Mouse (Mus musculus): ENCODE measurements at regions not wholly inside any gene's neighbourhood (a gene's known extent, or its start where the extent isn't known, plus 50 kb on each side); places are given as distances from the start of the nearest gene placed in this dataset.

- H3K4me1 ChIP-seq (ENCODE audit: control insufficient read depth, insufficient read depth, insufficient read length) = no peaks in the 10 kb centered on the region
- WGBS = 88% methylated on average over 9 of the region's 9 CpGs
Measured at GRCm38 (mm10) chr14:53845646-53846045, 408.3 kb downstream of the Dad1 start.

GRCm38 (mm10) chr14:53832553-53832952, 421.4 kb downstream of the Dad1 start:
- WGBS = 77% methylated on average over 3 of the region's 3 CpGs
- Histone ChIP-seq H3K36me3 (ENCODE audit: control insufficient read depth, insufficient read depth, low read length) (no peaks in the 10 kb centered on the region), H3K27ac (ENCODE audit: insufficient read depth, low read length) (no peak overlapping the region), H3K4me3 (ENCODE audit: extremely low read depth, insufficient read depth, insufficient read length) (no peak overlapping the region), H3K27me3 (ENCODE audit: control insufficient read depth, insufficient read depth, low read length) (no peaks in the 10 kb centered on the region), H3K4me1 (ENCODE audit: control insufficient read depth, insufficient read depth, insufficient read length) (no peaks in the 10 kb centered on the region)
- no peak for DNase-seq (ENCODE audit: low read depth in 1 of 2, low spot score in 2 of 2)
- no peak for TF ChIP-seq CTCF (IDR thresholded peaks at IDR 0.05; ENCODE audit: extremely low read depth, insufficient read depth, insufficient read length, insufficient replicate concordance)
- TF ChIP-seq POLR2A (IDR thresholded peaks at IDR 0.05; ENCODE audit: low read depth, low read length) = no peak

More at GRCm38 (mm10) chr14:53845646-53846045, 408.3 kb downstream of the Dad1 start:
- DNase-seq (ENCODE audit: low read depth in 1 of 2, low spot score in 2 of 2) = no peak
- Histone ChIP-seq H3K27me3 (ENCODE audit: control insufficient read depth, insufficient read depth, low read length) (no peaks in the 10 kb centered on the region), H3K27ac (ENCODE audit: insufficient read depth, low read length) (no peak overlapping the region), H3K36me3 (ENCODE audit: control insufficient read depth, insufficient read depth, low read length) (no peaks in the 10 kb centered on the region), H3K4me3 (ENCODE audit: extremely low read depth, insufficient read depth, insufficient read length) (no peak overlapping the region)
- no peak for TF ChIP-seq CTCF (IDR thresholded peaks at IDR 0.05; ENCODE audit: extremely low read depth, insufficient read depth, insufficient read length, insufficient replicate concordance)
- TF ChIP-seq POLR2A (IDR thresholded peaks at IDR 0.05; ENCODE audit: low read depth, low read length) = no peak

GRCm38 (mm10) chr14:53831651-53832050, 422.3 kb downstream of the Dad1 start:
- TF ChIP-seq POLR2A (IDR thresholded peaks at IDR 0.05; ENCODE audit: low read depth, low read length) (no peak), CTCF (IDR thresholded peaks at IDR 0.05; ENCODE audit: extremely low read depth, insufficient read depth, insufficient read length, insufficient replicate concordance) (no peak)
- no peaks in the 10 kb centered on the region for H3K4me1 ChIP-seq (ENCODE audit: control insufficient read depth, insufficient read depth, insufficient read length)
- WGBS = 82% methylated on average over 6 of the region's 6 CpGs
- H3K27me3 ChIP-seq (ENCODE audit: control insufficient read depth, insufficient read depth, low read length) = no peaks in the 10 kb centered on the region
- no peak overlapping the region for H3K4me3 ChIP-seq (ENCODE audit: extremely low read depth, insufficient read depth, insufficient read length)
- H3K27ac ChIP-seq (ENCODE audit: insufficient read depth, low read length) = no peak overlapping the region
- DNase-seq (ENCODE audit: low read depth in 1 of 2, low spot score in 2 of 2) = no peak
- H3K36me3 ChIP-seq (ENCODE audit: control insufficient read depth, insufficient read depth, low read length) = no peaks in the 10 kb centered on the region

GRCm38 (mm10) chr14:53830717-53831116, 423.2 kb downstream of the Dad1 start:
- Histone ChIP-seq H3K4me3 (ENCODE audit: extremely low read depth, insufficient read depth, insufficient read length) (no peak overlapping the region), H3K27ac (ENCODE audit: insufficient read depth, low read length) (no peak overlapping the region), H3K27me3 (ENCODE audit: control insufficient read depth, insufficient read depth, low read length) (no peaks in the 10 kb centered on the region), H3K4me1 (ENCODE audit: control insufficient read depth, insufficient read depth, insufficient read length) (no peaks in the 10 kb centered on the region), H3K36me3 (ENCODE audit: control insufficient read depth, insufficient read depth, low read length) (no peaks in the 10 kb centered on the region)
- DNase-seq (ENCODE audit: low read depth in 1 of 2, low spot score in 2 of 2) = no peak
- TF ChIP-seq CTCF (IDR thresholded peaks at IDR 0.05; ENCODE audit: extremely low read depth, insufficient read depth, insufficient read length, insufficient replicate concordance) (no peak), POLR2A (IDR thresholded peaks at IDR 0.05; ENCODE audit: low read depth, low read length) (no peak)
- 34% methylated on average over 1 of the region's 1 CpGs for WGBS

GRCm38 (mm10) chr14:53826782-53827181, 427.1 kb downstream of the Dad1 start:
- H3K4me3 ChIP-seq (ENCODE audit: extremely low read depth, insufficient read depth, insufficient read length) = no peak overlapping the region
- TF ChIP-seq CTCF (IDR thresholded peaks at IDR 0.05; ENCODE audit: extremely low read depth, insufficient read depth, insufficient read length, insufficient replicate concordance) (no peak), POLR2A (IDR thresholded peaks at IDR 0.05; ENCODE audit: low read depth, low read length) (no peak)
- no peak for DNase-seq (ENCODE audit: low read depth in 1 of 2, low spot score in 2 of 2)
- H3K27ac ChIP-seq (ENCODE audit: insufficient read depth, low read length) = no peak overlapping the region
- no peaks in the 10 kb centered on the region for H3K27me3 ChIP-seq (ENCODE audit: control insufficient read depth, insufficient read depth, low read length)
- H3K36me3 ChIP-seq (ENCODE audit: control insufficient read depth, insufficient read depth, low read length) = no peaks in the 10 kb centered on the region
- H3K4me1 ChIP-seq (ENCODE audit: control insufficient read depth, insufficient read depth, insufficient read length) = no peaks in the 10 kb centered on the region
- 88% methylated on average over 4 of the region's 4 CpGs for WGBS

GRCm38 (mm10) chr14:53806231-53806630, 447.7 kb downstream of the Dad1 start:
- Histone ChIP-seq H3K36me3 (ENCODE audit: control insufficient read depth, insufficient read depth, low read length) (no peaks in the 10 kb centered on the region), H3K4me3 (ENCODE audit: extremely low read depth, insufficient read depth, insufficient read length) (no peak overlapping the region), H3K4me1 (ENCODE audit: control insufficient read depth, insufficient read depth, insufficient read length) (no peaks in the 10 kb centered on the region), H3K27me3 (ENCODE audit: control insufficient read depth, insufficient read depth, low read length) (no peaks in the 10 kb centered on the region), H3K27ac (ENCODE audit: insufficient read depth, low read length) (no peak overlapping the region)
- peak; percentile 22 to 49 for DNase-seq (ENCODE audit: low read depth in 1 of 2, low spot score in 2 of 2)
- WGBS = 16% methylated on average over 3 of the region's 3 CpGs
- TF ChIP-seq POLR2A (IDR thresholded peaks at IDR 0.05; ENCODE audit: low read depth, low read length) (no peak), CTCF (IDR thresholded peaks at IDR 0.05; ENCODE audit: extremely low read depth, insufficient read depth, insufficient read length, insufficient replicate concordance) (no peak)

GRCm38 (mm10) chr14:53803698-53804620, 449.9 kb downstream of the Dad1 start:
- 30% methylated on average over 17 of the region's 17 CpGs for WGBS
- H3K27me3 ChIP-seq (ENCODE audit: control insufficient read depth, insufficient read depth, low read length) = no peaks in the 10 kb centered on the region
- H3K4me1 ChIP-seq (ENCODE audit: control insufficient read depth, insufficient read depth, insufficient read length) = no peaks in the 10 kb centered on the region
- no peak overlapping the region for H3K27ac ChIP-seq (ENCODE audit: insufficient read depth, low read length)
- DNase-seq (ENCODE audit: low read depth in 1 of 2, low spot score in 2 of 2) = peak; percentile 21 to 29
- H3K4me3 ChIP-seq (ENCODE audit: extremely low read depth, insufficient read depth, insufficient read length) = no peak overlapping the region
- no peak for TF ChIP-seq POLR2A (IDR thresholded peaks at IDR 0.05; ENCODE audit: low read depth, low read length)
- peak; percentile 18; the same call in 1 of the 2 replicates for TF ChIP-seq CTCF (IDR thresholded peaks at IDR 0.05; ENCODE audit: extremely low read depth, insufficient read depth, insufficient read length, insufficient replicate concordance)
- H3K36me3 ChIP-seq (ENCODE audit: control insufficient read depth, insufficient read depth, low read length) = no peaks in the 10 kb centered on the region

All from spleen, adult 2 months (tissue).